Mouse (Mus musculus): ENCODE results near the gene 1700025G04Rik.

DNA sequence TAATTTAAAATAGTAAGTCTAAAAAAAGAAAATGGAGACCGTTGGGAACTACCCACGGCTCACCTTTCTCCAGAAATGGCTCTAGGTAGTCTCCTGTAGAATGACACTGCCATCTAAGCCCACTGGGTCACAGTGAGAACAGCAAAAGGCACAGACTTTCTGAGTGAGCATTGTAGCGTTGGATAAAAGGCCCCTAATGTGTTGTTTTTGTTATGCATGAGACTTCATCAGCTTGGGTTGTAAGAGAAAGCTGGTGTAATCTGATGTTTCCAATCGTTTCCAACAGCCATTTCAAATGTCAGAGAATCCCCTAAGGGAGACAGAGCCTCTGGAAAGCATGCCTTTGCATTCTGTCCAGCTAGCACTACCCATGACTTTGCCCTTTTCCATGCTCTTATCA lies 19.5 kb downstream of the 1700025G04Rik start:
- no peak for TF ChIP-seq POLR2A (IDR thresholded peaks at IDR 0.05; ENCODE audit: borderline replicate concordance, extremely low read depth, low read depth, low read length)
- no peak for TF ChIP-seq CTCF (IDR thresholded peaks at IDR 0.05; ENCODE audit: insufficient read depth, low read length)
